Mouse (Mus musculus): Measurements from ENCODE around the gene Dgkz. TPM values are rescaled to one million over a fixed set of nuclear protein-coding genes. Genes with fewer than 3 reads are reported as not detected.
A peak's percentile ranks its signal among the peaks of the same experiment; 100 is the strongest.

The Dgkz gene
- 18.6 and 23.2 TPM in 2 replicates for polyA plus RNA-seq (2015; fragmentation: Nextera tagmentation; extraction: Ambion mirVana)

DNA sequence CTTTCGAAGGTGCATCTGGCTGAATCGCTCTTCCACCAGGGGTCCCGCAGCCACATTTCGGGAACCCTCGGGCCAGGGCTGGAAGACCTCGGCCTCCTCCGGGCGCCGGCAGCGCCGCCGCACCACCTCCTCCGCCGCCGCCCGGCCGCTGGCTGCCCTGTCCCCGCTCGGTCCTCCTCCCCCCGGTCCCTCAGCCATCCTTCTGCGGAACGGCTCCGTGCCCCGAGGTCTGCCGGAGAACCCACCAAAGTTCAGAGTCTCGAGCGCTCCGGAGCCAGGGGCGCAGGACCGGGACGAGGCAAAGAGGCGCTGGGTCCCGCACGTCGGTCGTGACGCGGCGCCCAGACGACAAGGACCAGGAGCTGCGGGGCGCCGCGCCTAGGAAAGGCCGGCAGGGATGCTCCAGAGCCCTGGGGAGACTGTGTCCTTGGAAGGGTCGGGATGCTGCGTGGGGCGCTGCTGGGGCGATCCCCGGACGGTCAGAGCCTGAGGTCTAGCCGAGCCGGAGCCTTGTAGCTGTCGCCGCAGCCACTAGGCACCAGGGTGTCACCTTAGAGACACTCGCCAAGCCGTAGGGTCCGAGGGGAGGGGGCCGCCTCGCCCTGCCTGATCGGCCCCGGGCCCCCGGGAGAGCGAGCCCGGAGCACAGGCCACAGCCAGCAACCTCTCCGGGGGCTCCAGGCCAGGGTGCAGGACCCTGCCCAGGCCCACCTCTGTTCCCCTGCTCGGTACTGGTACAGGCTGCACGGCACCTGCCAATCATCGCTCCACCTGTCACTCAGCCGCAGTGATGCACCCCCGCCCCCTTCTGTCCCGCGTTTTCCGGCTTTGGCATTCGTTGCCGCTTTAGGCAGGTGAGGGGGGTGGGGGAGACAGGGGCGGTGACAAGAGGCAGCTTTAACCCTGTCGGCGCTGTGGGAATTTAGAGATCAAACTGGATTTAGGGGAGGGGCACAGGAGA, at the start of gene Dgkz:
Gene Dgkz (minus strand): TSS at position 284 of the 961 bp plus-strand sequence.
- no peaks in the 10 kb centered on the region; the same call in 1 of the 2 replicates for H3K27me3 ChIP-seq (ENCODE audit: control insufficient read depth, insufficient read depth, low read length)
- DNase-seq (ENCODE audit: low spot score): no peak
- ATAC-seq (ENCODE audit: low FRiP score, low TSS enrichment): 0 out of 2 replicates have a peak, but pooled peaks have one; percentile 10
- no peak within 1 kb of the TSS for H3K27ac ChIP-seq (replicated peaks)
- H3K4me3 ChIP-seq (ENCODE audit: low read depth, low read length): peak within 1 kb of the TSS; percentile 37
- TF ChIP-seq EP300 (optimal IDR thresholded peaks at IDR 0.05): no peak
- TF ChIP-seq CTCF (IDR thresholded peaks at IDR 0.05; ENCODE audit: low read depth): no peak
- peak within 1 kb of the TSS; percentile 50 for H3K9ac ChIP-seq (ENCODE audit: low read length)
- peak within 1 kb of the TSS; percentile 62 for H3K4me2 ChIP-seq (replicated peaks; ENCODE audit: low read depth)
- H3K36me3 ChIP-seq (ENCODE audit: control insufficient read depth, insufficient read depth, low read length): no peaks in the 10 kb centered on the region
- H3K4me1 ChIP-seq (replicated peaks; ENCODE audit: control insufficient read depth, insufficient read depth): 0 out of 2 replicates have a peak, but pooled peaks cover 4% of the 10 kb centered on the region
- no peaks in the 10 kb centered on the region for H3K9me3 ChIP-seq (ENCODE audit: control insufficient read depth, low read length)
- 1% methylated on average over 70 of the region's 79 CpGs for WGBS

GRCm38 (mm10) chr2:92025202-92025601, 49.5 kb upstream of the Dgkz start:
- no peaks in the 10 kb centered on the region for H3K27me3 ChIP-seq (ENCODE audit: control insufficient read depth, insufficient read depth, low read length)
- TF ChIP-seq EP300 (optimal IDR thresholded peaks at IDR 0.05) (no peak), CTCF (IDR thresholded peaks at IDR 0.05; ENCODE audit: low read depth) (no peak)
- no peaks in the 10 kb centered on the region for H3K36me3 ChIP-seq (ENCODE audit: control insufficient read depth, insufficient read depth, low read length)
- H3K4me2 ChIP-seq (replicated peaks; ENCODE audit: low read depth): no peak overlapping the region
- peaks cover 6% of the 10 kb centered on the region; the same call in 1 of the 2 replicates for H3K4me1 ChIP-seq (replicated peaks; ENCODE audit: control insufficient read depth, insufficient read depth)
- H3K9ac ChIP-seq (ENCODE audit: low read length): no peak overlapping the region
- DNase-seq (ENCODE audit: low spot score) (no peak), ATAC-seq (ENCODE audit: low FRiP score, low TSS enrichment) (no peak)
- H3K4me3 ChIP-seq (ENCODE audit: low read depth, low read length): no peak overlapping the region
- WGBS: 81% methylated on average over 2 of the region's 2 CpGs
- no peaks in the 10 kb centered on the region for H3K9me3 ChIP-seq (ENCODE audit: control insufficient read depth, low read length)
- H3K27ac ChIP-seq (replicated peaks): no peak overlapping the region

GRCm38 (mm10) chr2:92024274-92024672, 48.6 kb upstream of the Dgkz start, which contains the start of gene Creb3l1:
Creb3l1 (minus strand) TSS chr2:92024502.
- ATAC-seq (ENCODE audit: low FRiP score, low TSS enrichment) (peak; percentile 39), DNase-seq (ENCODE audit: low spot score) (peak; percentile 86)
- peak within 1 kb of the TSS; percentile 83 for H3K9ac ChIP-seq (ENCODE audit: low read length)
- peaks cover 6% of the 10 kb centered on the region; the same call in 1 of the 2 replicates for H3K4me1 ChIP-seq (replicated peaks; ENCODE audit: control insufficient read depth, insufficient read depth)
- H3K4me3 ChIP-seq (ENCODE audit: low read depth, low read length): peak within 1 kb of the TSS; percentile 83
- peak within 1 kb of the TSS; percentile 87 for H3K27ac ChIP-seq (replicated peaks)
- 0% methylated on average over 13 of the region's 27 CpGs for WGBS
- H3K36me3 ChIP-seq (ENCODE audit: control insufficient read depth, insufficient read depth, low read length): no peaks in the 10 kb centered on the region
- H3K4me2 ChIP-seq (replicated peaks; ENCODE audit: low read depth): peak within 1 kb of the TSS; percentile 86
- TF ChIP-seq CTCF (IDR thresholded peaks at IDR 0.05; ENCODE audit: low read depth) (no peak), EP300 (optimal IDR thresholded peaks at IDR 0.05) (no peak)
- no peaks in the 10 kb centered on the region for H3K9me3 ChIP-seq (ENCODE audit: control insufficient read depth, low read length)
- H3K27me3 ChIP-seq (ENCODE audit: control insufficient read depth, insufficient read depth, low read length): no peaks in the 10 kb centered on the region

GRCm38 (mm10) chr2:92023362-92024273, 48.0 kb upstream of the Dgkz start:
- peak; percentile 43; the same call in 1 of the 2 replicates for ATAC-seq (ENCODE audit: low FRiP score, low TSS enrichment)
- TF ChIP-seq EP300 (optimal IDR thresholded peaks at IDR 0.05) (no peak), CTCF (IDR thresholded peaks at IDR 0.05; ENCODE audit: low read depth) (peak; percentile 80)
- H3K36me3 ChIP-seq (ENCODE audit: control insufficient read depth, insufficient read depth, low read length): no peaks in the 10 kb centered on the region
- no peaks in the 10 kb centered on the region for H3K27me3 ChIP-seq (ENCODE audit: control insufficient read depth, insufficient read depth, low read length)
- H3K4me2 ChIP-seq (replicated peaks; ENCODE audit: low read depth): peak overlapping the region; percentile 86
- H3K4me1 ChIP-seq (replicated peaks; ENCODE audit: control insufficient read depth, insufficient read depth): peaks cover 6% of the 10 kb centered on the region; the same call in 1 of the 2 replicates
- 3% methylated on average over 54 of the region's 56 CpGs for WGBS
- DNase-seq (ENCODE audit: low spot score): peak; percentile 77
- peak overlapping the region; percentile 87 for H3K27ac ChIP-seq (replicated peaks)
- peak overlapping the region; percentile 83 for H3K9ac ChIP-seq (ENCODE audit: low read length)
- H3K4me3 ChIP-seq (ENCODE audit: low read depth, low read length): peak overlapping the region; percentile 83
- no peaks in the 10 kb centered on the region for H3K9me3 ChIP-seq (ENCODE audit: control insufficient read depth, low read length)

GRCm38 (mm10) chr2:92020676-92021265, 45.1 kb upstream of the Dgkz start:
- no peak for TF ChIP-seq EP300 (optimal IDR thresholded peaks at IDR 0.05)
- TF ChIP-seq CTCF (IDR thresholded peaks at IDR 0.05; ENCODE audit: low read depth): no peak
- H3K4me3 ChIP-seq (ENCODE audit: low read depth, low read length): peak overlapping the region; percentile 12; the same call in 1 of the 2 replicates
- peaks cover 10% of the 10 kb centered on the region; the same call in 1 of the 2 replicates for H3K4me1 ChIP-seq (replicated peaks; ENCODE audit: control insufficient read depth, insufficient read depth)
- peak overlapping the region; percentile 30 for H3K4me2 ChIP-seq (replicated peaks; ENCODE audit: low read depth)
- WGBS: 11% methylated on average over 4 of the region's 4 CpGs
- H3K36me3 ChIP-seq (ENCODE audit: control insufficient read depth, insufficient read depth, low read length): no peaks in the 10 kb centered on the region
- no peaks in the 10 kb centered on the region for H3K9me3 ChIP-seq (ENCODE audit: control insufficient read depth, low read length)
- H3K27me3 ChIP-seq (ENCODE audit: control insufficient read depth, insufficient read depth, low read length): no peaks in the 10 kb centered on the region
- DNase-seq (ENCODE audit: low spot score) (peak; percentile 69), ATAC-seq (ENCODE audit: low FRiP score, low TSS enrichment) (peak; percentile 58)
- H3K9ac ChIP-seq (ENCODE audit: low read length): no peak overlapping the region
- peak overlapping the region; percentile 82 for H3K27ac ChIP-seq (replicated peaks)
